Mouse (Mus musculus) G1E (cell line): Measurements from ENCODE around the gene BC030870.

Experiments used
- CTCF ChIP-seq: IDR thresholded peaks from 2 replicates; pipeline ENCODE4 v1.5.1; 2012; ENCODE audit warnings: low read depth, low read length, inconsistent platforms, mixed read lengths
- GATA1 ChIP-seq: IDR thresholded peaks from 2 replicates; pipeline ENCODE4 v1.6.1; 2012; ENCODE audit warnings: borderline replicate concordance, low read length, inconsistent platforms, mixed read lengths
- GATA2 ChIP-seq: IDR thresholded peaks from 2 replicates; pipeline ENCODE4 v1.6.1; 2012; ENCODE audit warnings: low read depth, low read length, inconsistent platforms, borderline replicate concordance
- POLR2AphosphoS5 ChIP-seq: IDR thresholded peaks from 2 replicates; pipeline ENCODE4 v1.6.1; 2012; ENCODE audit warnings: low read depth, low read length, inconsistent platforms; ENCODE audit not compliant: insufficient replicate concordance
- TAL1 ChIP-seq: conservative IDR thresholded peaks from 2 replicates; pipeline ENCODE4 v1.6.1; 2012; ENCODE audit warnings: low read depth, low read length, inconsistent platforms, mixed read lengths

- TF ChIP-seq CTCF (no peak), GATA1 (no peak), TAL1 (no peak), POLR2AphosphoS5 (no peak), GATA2 (no peak)
Measured at GRCm38 (mm10) chr8:65107936-65108718, 21.2 kb downstream of the BC030870 start.
